Mouse (Mus musculus): ENCODE results near the gene Immp2l. TPM values are rescaled to one million over a fixed set of nuclear protein-coding genes. Genes with fewer than 3 reads are reported as not detected.

Gene Immp2l
- polyA plus RNA-seq, 1 experiment from 2014 or later: 30.5 TPM

DNA sequence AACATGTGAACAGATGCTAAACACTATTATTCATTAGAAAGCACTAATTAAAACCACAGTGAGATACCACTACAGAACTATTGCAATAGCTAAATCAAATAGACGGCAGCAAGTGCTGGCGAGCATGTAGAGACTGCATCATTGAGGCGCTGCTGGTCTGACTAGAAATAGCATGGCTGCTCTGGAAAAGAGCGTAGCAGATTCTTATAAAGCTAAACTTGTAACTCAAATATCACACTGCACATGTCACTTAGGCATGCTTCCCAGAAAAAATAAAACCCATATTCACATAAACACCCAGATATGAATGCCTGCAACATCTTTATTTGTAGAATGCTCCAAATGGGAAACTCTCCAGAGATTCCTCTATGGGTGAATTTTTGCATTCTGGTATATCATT is 570.1 kb downstream of the Immp2l start:
- no peak overlapping the region for H3K27ac ChIP-seq (ENCODE audit: low read depth, low read length)
- 94% methylated on average over 4 of the region's 4 CpGs for WGBS
- H3K4me2 ChIP-seq (replicated peaks; ENCODE audit: low read depth): no peak overlapping the region
- H3K9ac ChIP-seq (ENCODE audit: low read depth, low read length): no peak overlapping the region
- no peaks in the 10 kb centered on the region for H3K27me3 ChIP-seq (replicated peaks; ENCODE audit: control insufficient read depth, insufficient read depth, low read length)
- H3K4me3 ChIP-seq (ENCODE audit: low read depth, low read length): no peak overlapping the region
- no peaks in the 10 kb centered on the region for H3K36me3 ChIP-seq (ENCODE audit: control insufficient read depth, insufficient read depth)
- TF ChIP-seq CTCF (IDR thresholded peaks at IDR 0.05; ENCODE audit: low read depth): no peak
- H3K9me3 ChIP-seq (ENCODE audit: control insufficient read depth): no peaks in the 10 kb centered on the region
- H3K4me1 ChIP-seq (replicated peaks; ENCODE audit: control insufficient read depth, insufficient read depth, low read length): no peaks in the 10 kb centered on the region
- ATAC-seq: no peak

GRCm38 (mm10) chr12:41615271-41615670 is 591.4 kb downstream of the Immp2l start:
- no peak for ATAC-seq
- Histone ChIP-seq H3K36me3 (ENCODE audit: control insufficient read depth, insufficient read depth) (no peaks in the 10 kb centered on the region), H3K4me2 (replicated peaks; ENCODE audit: low read depth) (no peak overlapping the region), H3K4me3 (ENCODE audit: low read depth, low read length) (no peak overlapping the region), H3K9ac (ENCODE audit: low read depth, low read length) (no peak overlapping the region), H3K27me3 (replicated peaks; ENCODE audit: control insufficient read depth, insufficient read depth, low read length) (no peaks in the 10 kb centered on the region), H3K4me1 (replicated peaks; ENCODE audit: control insufficient read depth, insufficient read depth, low read length) (no peaks in the 10 kb centered on the region), H3K9me3 (ENCODE audit: control insufficient read depth) (no peaks in the 10 kb centered on the region), H3K27ac (ENCODE audit: low read depth, low read length) (no peak overlapping the region)
- TF ChIP-seq CTCF (IDR thresholded peaks at IDR 0.05; ENCODE audit: low read depth): no peak
- 89% methylated on average over 3 of the region's 3 CpGs for WGBS

DNA sequence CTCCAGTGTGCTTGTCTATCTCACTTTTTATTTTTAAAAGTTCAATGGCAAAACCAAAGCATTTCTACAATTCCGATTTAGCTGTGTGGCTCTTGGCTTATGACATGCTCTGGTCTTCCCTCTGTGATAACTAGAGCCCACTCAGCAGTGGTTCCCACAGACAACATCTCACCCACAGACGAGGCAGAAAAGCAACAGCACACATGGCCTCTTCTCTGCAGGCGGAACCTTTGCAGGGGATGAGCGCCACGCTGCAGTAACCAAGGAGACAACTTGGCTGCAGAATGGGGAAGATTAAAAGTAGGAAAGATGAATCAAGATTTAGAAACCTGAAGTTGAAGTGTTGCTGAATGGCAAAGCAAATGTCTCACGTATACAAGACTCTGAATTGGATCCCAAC is 597.5 kb downstream of the Immp2l start:
- H3K27ac ChIP-seq (ENCODE audit: low read depth, low read length): no peak overlapping the region
- no peak overlapping the region for H3K4me2 ChIP-seq (replicated peaks; ENCODE audit: low read depth)
- H3K9me3 ChIP-seq (ENCODE audit: control insufficient read depth): no peaks in the 10 kb centered on the region
- H3K4me3 ChIP-seq (ENCODE audit: low read depth, low read length): no peak overlapping the region
- H3K36me3 ChIP-seq (ENCODE audit: control insufficient read depth, insufficient read depth): no peaks in the 10 kb centered on the region
- H3K9ac ChIP-seq (ENCODE audit: low read depth, low read length): no peak overlapping the region
- WGBS: 80% methylated on average over 6 of the region's 6 CpGs
- TF ChIP-seq CTCF (IDR thresholded peaks at IDR 0.05; ENCODE audit: low read depth): no peak
- ATAC-seq: no peak
- no peaks in the 10 kb centered on the region for H3K27me3 ChIP-seq (replicated peaks; ENCODE audit: control insufficient read depth, insufficient read depth, low read length)
- H3K4me1 ChIP-seq (replicated peaks; ENCODE audit: control insufficient read depth, insufficient read depth, low read length): no peaks in the 10 kb centered on the region

GRCm38 (mm10) chr12:41643262-41643661 is 619.4 kb downstream of the Immp2l start:
- 84% methylated on average over 4 of the region's 4 CpGs for WGBS
- ATAC-seq: no peak

DNA sequence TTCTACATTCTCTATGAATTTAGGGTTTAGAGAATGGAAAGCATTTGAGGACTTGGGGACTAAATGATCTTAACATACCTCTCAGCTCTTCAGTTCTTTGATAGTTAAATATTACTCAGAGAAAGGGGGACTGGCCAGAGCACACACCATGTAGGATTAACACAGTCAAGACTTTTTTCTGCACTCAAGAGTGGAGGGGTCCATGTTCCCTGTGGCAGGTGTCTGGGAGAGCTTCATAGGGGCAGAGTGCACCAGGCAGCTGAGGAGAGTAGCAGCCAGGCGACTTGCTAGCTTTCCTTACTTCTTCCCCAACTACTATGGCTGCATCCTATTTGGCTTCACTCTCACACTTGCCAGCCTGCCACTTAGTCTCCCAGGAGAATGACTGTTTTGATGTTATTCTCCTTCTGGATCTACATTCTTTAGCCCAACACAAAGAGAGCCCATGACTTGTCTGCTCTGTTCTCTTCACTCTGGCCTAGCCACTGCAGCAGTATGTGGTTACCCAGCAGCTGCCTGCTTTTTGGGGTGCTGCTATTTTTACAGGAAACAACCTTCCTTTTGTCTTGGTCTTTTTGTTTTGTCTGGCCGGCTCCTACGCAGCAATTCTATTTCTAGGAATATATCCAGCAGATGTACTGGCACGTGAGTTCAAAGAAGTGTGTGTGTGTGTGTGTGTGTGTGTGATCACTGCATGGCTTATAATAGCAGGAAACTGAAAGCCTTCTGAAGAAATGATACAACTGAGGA is 621.1 kb downstream of the Immp2l start:
- no peaks in the 10 kb centered on the region for H3K4me1 ChIP-seq (replicated peaks; ENCODE audit: control insufficient read depth, insufficient read depth, low read length)
- no peak for ATAC-seq

More at GRCm38 (mm10) chr12:41643262-41643661, 619.4 kb downstream of the Immp2l start:
- H3K27me3 ChIP-seq (replicated peaks; ENCODE audit: control insufficient read depth, insufficient read depth, low read length): no peaks in the 10 kb centered on the region
- H3K4me3 ChIP-seq (ENCODE audit: low read depth, low read length): no peak overlapping the region
- no peak overlapping the region for H3K27ac ChIP-seq (ENCODE audit: low read depth, low read length)
- no peaks in the 10 kb centered on the region for H3K9me3 ChIP-seq (ENCODE audit: control insufficient read depth)
- H3K36me3 ChIP-seq (ENCODE audit: control insufficient read depth, insufficient read depth): no peaks in the 10 kb centered on the region
- H3K9ac ChIP-seq (ENCODE audit: low read depth, low read length): no peak overlapping the region
- no peak for TF ChIP-seq CTCF (IDR thresholded peaks at IDR 0.05; ENCODE audit: low read depth)
- H3K4me1 ChIP-seq (replicated peaks; ENCODE audit: control insufficient read depth, insufficient read depth, low read length): no peaks in the 10 kb centered on the region
- no peak overlapping the region for H3K4me2 ChIP-seq (replicated peaks; ENCODE audit: low read depth)

GRCm38 (mm10) chr12:41646956-41647575 is 623.2 kb downstream of the Immp2l start:
- H3K27me3 ChIP-seq (replicated peaks; ENCODE audit: control insufficient read depth, insufficient read depth, low read length): no peaks in the 10 kb centered on the region
- no peak for TF ChIP-seq CTCF (IDR thresholded peaks at IDR 0.05; ENCODE audit: low read depth)
- H3K9me3 ChIP-seq (ENCODE audit: control insufficient read depth): no peaks in the 10 kb centered on the region
- no peak overlapping the region for H3K27ac ChIP-seq (ENCODE audit: low read depth, low read length)
- no peak overlapping the region for H3K9ac ChIP-seq (ENCODE audit: low read depth, low read length)
- no peaks in the 10 kb centered on the region for H3K36me3 ChIP-seq (ENCODE audit: control insufficient read depth, insufficient read depth)
- H3K4me1 ChIP-seq (replicated peaks; ENCODE audit: control insufficient read depth, insufficient read depth, low read length): no peaks in the 10 kb centered on the region
- ATAC-seq: no peak
- 22% methylated on average over 5 of the region's 5 CpGs for WGBS
- no peak overlapping the region for H3K4me3 ChIP-seq (ENCODE audit: low read depth, low read length)
- no peak overlapping the region for H3K4me2 ChIP-seq (replicated peaks; ENCODE audit: low read depth)

More for the DNA sequence above, 621.1 kb downstream of the Immp2l start:
- Histone ChIP-seq H3K9me3 (ENCODE audit: control insufficient read depth) (no peaks in the 10 kb centered on the region), H3K27ac (ENCODE audit: low read depth, low read length) (no peak overlapping the region), H3K4me2 (replicated peaks; ENCODE audit: low read depth) (no peak overlapping the region), H3K27me3 (replicated peaks; ENCODE audit: control insufficient read depth, insufficient read depth, low read length) (no peaks in the 10 kb centered on the region), H3K9ac (ENCODE audit: low read depth, low read length) (no peak overlapping the region), H3K4me3 (ENCODE audit: low read depth, low read length) (no peak overlapping the region), H3K36me3 (ENCODE audit: control insufficient read depth, insufficient read depth) (no peaks in the 10 kb centered on the region)
- TF ChIP-seq CTCF (IDR thresholded peaks at IDR 0.05; ENCODE audit: low read depth): no peak
- 67% methylated on average over 4 of the region's 4 CpGs for WGBS

All from intestine, postnatal 0 days (tissue).